Mouse (Mus musculus) MEL (cell line): ENCODE measurements around the gene Olfr1065.

Experiments used
- CTCF ChIP-seq, 3 experiments: IDR thresholded peaks in 2 of 3; conservative IDR thresholded peaks in 1 of 3; 2 replicates each; pipeline ENCODE4 v1.5.1; 2011 to 2012; ENCODE audit warnings: low read length in 3 of 3, low read depth in 2 of 3, mild to moderate bottlenecking in 2 of 3, improper control_type of control experiment in 1 of 3, inconsistent platforms in 1 of 3, mixed read lengths in 1 of 3, moderate library complexity in 1 of 3; ENCODE audit not compliant: control insufficient read depth in 1 of 3, insufficient read depth in 1 of 3, poor library complexity in 1 of 3, severe bottlenecking in 1 of 3
- EP300 ChIP-seq, 2 experiments: IDR thresholded peaks; 2 replicates each; pipeline ENCODE4 v1.6.1; 2011; ENCODE audit warnings: improper control_type of control experiment in 2 of 2, low read length in 2 of 2, low read depth in 1 of 2, mild to moderate bottlenecking in 1 of 2

- TF ChIP-seq CTCF (IDR thresholded peaks at IDR 0.05 in 2 of 3, conservative IDR thresholded peaks at IDR 0.05 in 1 of 3; ENCODE audit: control insufficient read depth in 1 of 3, insufficient read depth in 1 of 3, low read depth in 2 of 3, low read length in 3 of 3, poor library complexity in 1 of 3, severe bottlenecking in 1 of 3), result no peak
- TF ChIP-seq EP300 (IDR thresholded peaks at IDR 0.05; ENCODE audit: low read depth in 1 of 2, low read length in 2 of 2), result no peak
These were observed 14.2 kb upstream of the Olfr1065 start for GRCm38 (mm10) chr2:86464442-86465109.
